Mouse (Mus musculus) bone marrow macrophage, adult 2 months (primary cell): ENCODE results near the gene Atp8a1. TPM values are rescaled to one million over a fixed set of nuclear protein-coding genes. Genes with fewer than 3 reads are reported as not detected.
A peak's percentile ranks its signal among the peaks of the same experiment; 100 is the strongest.

Experiments used
- H3K27ac ChIP-seq: 2 replicates; pipeline ENCODE4 v1.5.1; 2012; ENCODE audit warnings: low read depth, low read length; ENCODE audit not compliant: insufficient read depth
- H3K4me1 ChIP-seq: 2 replicates; pipeline ENCODE4 v1.6.1; 2012; ENCODE audit warnings: low read length; ENCODE audit not compliant: control insufficient read depth, insufficient read depth
- H3K4me3 ChIP-seq: 2 replicates; pipeline ENCODE4 v1.5.1; 2012; ENCODE audit warnings: mild to moderate bottlenecking, low read length, moderate library complexity; ENCODE audit not compliant: insufficient read depth
- CTCF ChIP-seq: IDR thresholded peaks from 2 replicates; pipeline ENCODE4 v1.5.1; 2012; ENCODE audit warnings: low read depth, mild to moderate bottlenecking, low read length, moderate library complexity
- POLR2A ChIP-seq: IDR thresholded peaks from 2 replicates; pipeline ENCODE4 v1.6.1; 2012; ENCODE audit warnings: mild to moderate bottlenecking, low read depth, low read length, borderline replicate concordance
- polyA plus RNA-seq: library from polyadenylated mRNA; stranded (reverse); fragments of >200 nt; gene quantifications from 2 replicates; pipeline ENCODE4 v1.2.4, GENCODE M21; 2012; ENCODE audit not compliant: missing spikeins, insufficient read depth, insufficient read length

The Atp8a1 gene
- polyA plus RNA-seq, 1 experiment, result 52.6 TPM

GRCm38 (mm10) chr5:67852860-67853259 lies 5.6 kb upstream of the Atp8a1 start:
- TF ChIP-seq POLR2A, result no peak
- no peak for TF ChIP-seq CTCF
- no peak overlapping the region for H3K4me3 ChIP-seq
- H3K4me1 ChIP-seq, result peaks cover 12% of the 10 kb centered on the region
- H3K27ac ChIP-seq, result no peak overlapping the region

- H3K27ac ChIP-seq, result no peak overlapping the region
- no peak overlapping the region for H3K4me3 ChIP-seq
- H3K4me1 ChIP-seq, result peaks cover 22% of the 10 kb centered on the region
- no peak for TF ChIP-seq CTCF
- TF ChIP-seq POLR2A, result no peak
Measured at GRCm38 (mm10) chr5:67849411-67849810, 2.2 kb upstream of the Atp8a1 start.

DNA sequence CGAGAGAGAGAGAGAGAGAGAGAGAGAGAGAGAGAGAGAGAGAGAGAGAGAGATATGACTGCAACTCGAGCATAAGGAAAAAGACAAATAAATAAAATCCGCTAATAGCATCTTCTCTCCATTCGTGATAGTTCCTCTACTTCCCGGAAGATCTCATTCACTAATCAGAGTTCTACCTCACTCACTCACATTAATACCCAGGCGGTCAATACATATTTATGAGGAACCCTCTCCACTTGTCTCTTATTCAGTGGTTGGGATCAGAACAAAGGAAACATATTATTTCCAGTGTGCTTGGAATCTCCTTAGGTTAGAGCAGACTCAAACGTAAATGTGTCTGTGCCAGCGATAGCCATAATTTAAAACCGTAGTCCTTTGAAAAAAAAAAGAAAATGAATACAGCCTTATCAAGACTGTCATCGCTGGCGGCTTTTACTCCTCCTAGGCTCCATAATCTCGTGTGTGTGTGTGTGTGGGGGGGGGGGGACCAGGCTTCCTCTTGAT lies 1.3 kb upstream of the Atp8a1 start:
- H3K4me3 ChIP-seq, result no peak overlapping the region
- TF ChIP-seq POLR2A (no peak), CTCF (no peak)
- H3K27ac ChIP-seq, result no peak overlapping the region
- H3K4me1 ChIP-seq, result peaks cover 22% of the 10 kb centered on the region

- Histone ChIP-seq H3K4me3 (peak overlapping the region; percentile 88), H3K27ac (peak overlapping the region; percentile 34), H3K4me1 (peaks cover 22% of the 10 kb centered on the region)
- TF ChIP-seq CTCF (0 out of 2 replicates have a peak, but pooled peaks have one; percentile 25), POLR2A (no peak)
Measured at GRCm38 (mm10) chr5:67846361-67847224, 641 bp downstream of the Atp8a1 start.

- no peak for TF ChIP-seq POLR2A
- no peak for TF ChIP-seq CTCF
- H3K4me3 ChIP-seq, result peak overlapping the region; percentile 34
- no peak overlapping the region for H3K27ac ChIP-seq
- H3K4me1 ChIP-seq, result peaks cover 20% of the 10 kb centered on the region
Measured at GRCm38 (mm10) chr5:67845190-67845691, 2.0 kb downstream of the Atp8a1 start.

- TF ChIP-seq POLR2A (no peak), CTCF (no peak)
- no peak overlapping the region for H3K27ac ChIP-seq
- no peak overlapping the region for H3K4me3 ChIP-seq
- peaks cover 14% of the 10 kb centered on the region for H3K4me1 ChIP-seq
Measured at GRCm38 (mm10) chr5:67844070-67844469, 3.2 kb downstream of the Atp8a1 start.

- Histone ChIP-seq H3K27ac (no peak overlapping the region), H3K4me1 (peaks cover 10% of the 10 kb centered on the region), H3K4me3 (no peak overlapping the region)
- TF ChIP-seq CTCF (no peak), POLR2A (no peak)
Measured at GRCm38 (mm10) chr5:67842306-67842705, 4.9 kb downstream of the Atp8a1 start.

GRCm38 (mm10) chr5:67833841-67834240 lies 13.4 kb downstream of the Atp8a1 start:
- H3K4me1 ChIP-seq, result peaks cover 31% of the 10 kb centered on the region
- no peak overlapping the region for H3K27ac ChIP-seq
- TF ChIP-seq CTCF, result no peak
- no peak for TF ChIP-seq POLR2A
- no peak overlapping the region for H3K4me3 ChIP-seq

DNA sequence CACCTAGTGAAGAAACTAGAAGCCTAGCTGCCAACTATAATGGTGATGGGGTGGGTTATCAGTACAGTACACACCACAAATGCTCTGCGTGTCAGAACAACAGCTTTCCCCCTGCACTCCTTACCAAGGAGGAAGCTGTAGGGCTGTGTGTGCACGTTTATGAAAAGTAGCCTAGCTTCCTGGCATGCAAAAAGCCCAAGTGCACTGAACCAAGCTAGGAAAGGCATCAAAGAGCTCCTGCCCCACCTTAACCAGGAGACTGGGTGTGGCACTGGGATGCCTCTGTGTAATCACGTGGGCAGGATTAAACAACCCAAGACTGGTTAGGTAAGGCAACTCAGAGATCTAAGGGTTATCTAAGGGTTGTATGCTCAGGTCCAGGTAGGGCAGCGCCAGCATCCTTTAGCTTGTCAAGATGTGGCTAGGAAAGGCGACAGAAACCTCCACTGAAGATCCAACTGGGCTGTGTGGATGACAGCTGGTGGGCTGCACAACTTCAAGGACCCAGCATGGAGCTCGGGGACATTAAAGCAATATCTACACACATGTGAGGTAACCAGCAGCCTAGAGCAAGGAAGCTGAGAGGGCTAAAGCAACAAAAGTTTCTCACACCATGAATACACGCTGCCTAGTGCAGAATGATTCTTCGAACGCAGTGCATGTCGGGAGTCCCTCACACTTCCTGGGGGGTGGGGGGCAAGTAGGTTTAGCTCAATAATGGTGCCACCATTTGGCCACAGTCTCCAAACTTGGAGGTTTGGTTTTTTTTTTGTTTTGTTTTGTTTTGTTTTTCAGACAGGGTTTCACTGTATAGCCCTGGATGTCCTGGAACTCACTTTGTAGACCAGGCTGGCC lies 15.7 kb downstream of the Atp8a1 start:
- Histone ChIP-seq H3K4me1 (peaks cover 42% of the 10 kb centered on the region), H3K4me3 (no peak overlapping the region), H3K27ac (no peak overlapping the region)
- TF ChIP-seq CTCF (no peak), POLR2A (no peak)

GRCm38 (mm10) chr5:67828356-67828755 lies 18.9 kb downstream of the Atp8a1 start:
- no peak for TF ChIP-seq POLR2A
- no peak for TF ChIP-seq CTCF
- H3K27ac ChIP-seq, result no peak overlapping the region
- peaks cover 47% of the 10 kb centered on the region for H3K4me1 ChIP-seq
- no peak overlapping the region for H3K4me3 ChIP-seq
